Mouse (Mus musculus) kidney, postnatal 10 days (tissue): ENCODE data around the gene Mecom.
"Not testable (repeated sequence)": the region's sequence is repeated elsewhere in the genome, so short reads cannot be mapped to it uniquely, and the experiment has no call there.

ENCODE experiments used
- DNase-seq: peaks from one replicate; pipeline ENCODE4 v3.0.0; 2021; ENCODE audit warnings: mixed read lengths

Gene Mecom

GRCm38 (mm10) chr3:30243776-30244275, 304.0 kb downstream of the Mecom start:
- DNase-seq = no peak

- DNase-seq = no peak
Observed at GRCm38 (mm10) chr3:30239416-30239815, 308.4 kb downstream of the Mecom start.

- no peak for DNase-seq
Observed at GRCm38 (mm10) chr3:30237493-30237892, 310.3 kb downstream of the Mecom start.

- no peak for DNase-seq
Observed at GRCm38 (mm10) chr3:30234018-30234417, 313.8 kb downstream of the Mecom start.

- no peak for DNase-seq
Observed at GRCm38 (mm10) chr3:30227964-30228670, 319.7 kb downstream of the Mecom start.

GRCm38 (mm10) chr3:30226928-30227370, 320.9 kb downstream of the Mecom start:
- peak; percentile 67 for DNase-seq

- DNase-seq = not testable (repeated sequence)
Observed at GRCm38 (mm10) chr3:30225200-30225599, 322.6 kb downstream of the Mecom start.

- DNase-seq = no peak
Observed at GRCm38 (mm10) chr3:30220701-30221412, 327.0 kb downstream of the Mecom start.

GRCm38 (mm10) chr3:30219891-30220290, 327.9 kb downstream of the Mecom start:
- no peak for DNase-seq

- DNase-seq = no peak
Observed at GRCm38 (mm10) chr3:30219190-30219884, 328.5 kb downstream of the Mecom start.

- DNase-seq = no peak
Observed at GRCm38 (mm10) chr3:30214607-30215006, 333.2 kb downstream of the Mecom start.

- DNase-seq = no peak
Observed at GRCm38 (mm10) chr3:30213540-30214170, 334.2 kb downstream of the Mecom start.

GRCm38 (mm10) chr3:30212802-30213201, 335.0 kb downstream of the Mecom start:
- no peak for DNase-seq

- DNase-seq = no peak
Observed at GRCm38 (mm10) chr3:30209131-30209530, 338.7 kb downstream of the Mecom start.

GRCm38 (mm10) chr3:30207886-30208285, 339.9 kb downstream of the Mecom start:
- no peak for DNase-seq

GRCm38 (mm10) chr3:30207431-30207830, 340.4 kb downstream of the Mecom start:
- peak; percentile 27 for DNase-seq

- no peak for DNase-seq
Observed at GRCm38 (mm10) chr3:30206123-30206522, 341.7 kb downstream of the Mecom start.

- no peak for DNase-seq
Observed at GRCm38 (mm10) chr3:30203764-30204163, 344.0 kb downstream of the Mecom start.

GRCm38 (mm10) chr3:30198854-30199253, 349.0 kb downstream of the Mecom start:
- DNase-seq = no peak

GRCm38 (mm10) chr3:30198227-30198626, 349.6 kb downstream of the Mecom start:
- no peak for DNase-seq

GRCm38 (mm10) chr3:30195186-30195585, 352.6 kb downstream of the Mecom start:
- no peak for DNase-seq

- DNase-seq = peak; percentile 9
Observed at GRCm38 (mm10) chr3:30192294-30193007, 355.4 kb downstream of the Mecom start.
